Mouse (Mus musculus) adrenal gland, adult 18-20 months (tissue): Measurements from ENCODE around the gene Chd6. TPM values are rescaled to one million over a fixed set of nuclear protein-coding genes. Genes with fewer than 3 reads are reported as not detected.

Experiments used
- total RNA-seq, 2 experiments: library from RNA; stranded (reverse); gene quantifications; 1 replicate in 1 of 2; 2 replicates in 1 of 2; pipeline ENCODE4 v1.2.3; 2021

Gene Chd6
- total RNA-seq, 2 experiments from 2014 or later, result 20.9 to 26.9 TPM

Other genes starting within 250 kb of the Chd6 start
- 10 to 100 TPM; 50.5 to 91.1 TPM for gene Zhx3, start 236.1 kb downstream of the Chd6 start, total RNA-seq
- gene Lpin3, start 228.4 kb downstream of the Chd6 start, total RNA-seq, result 10 to 100 TPM; 12.9 to 46.6 TPM
- not detected for gene Emilin3, start 196.7 kb downstream of the Chd6 start, total RNA-seq